ENCODE assay signal across 23 mouse cellular contexts in the genomic region with DNA sequence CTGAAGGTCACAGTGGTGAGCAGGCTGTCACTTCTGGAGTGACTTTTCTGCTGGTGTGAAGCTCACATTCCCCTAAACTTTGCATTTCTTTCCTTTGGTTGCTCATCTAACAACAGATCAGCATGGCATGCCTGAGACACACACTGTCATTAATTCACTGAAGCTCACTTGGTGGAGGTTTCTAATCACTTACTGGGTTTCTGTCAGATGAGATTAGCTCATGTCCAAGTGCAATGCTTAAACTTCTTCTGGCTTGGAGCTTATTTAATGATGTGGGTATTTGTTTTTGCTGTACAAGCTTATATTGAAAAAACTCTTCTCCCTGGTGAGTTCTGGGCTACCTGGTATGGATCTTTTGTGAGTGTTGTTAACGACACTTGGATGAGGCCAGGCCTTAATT.
A peak's percentile ranks its signal among the peaks of the same experiment; 100 is the strongest.
DNase-seq lines count a peak whose midpoint lies in the region; ATAC-seq and TF ChIP-seq lines count a peak whose summit lies in the region.
"Had no signal": no experiment of that assay in that cellular context is flagged by ENCODE, and none has a peak within 500 bp of the region (broad histone marks: within the 10 kb centered on the region; RNA-seq: fewer than 3 reads in every experiment).

No protein-coding gene starts in this region.

- no peak for ATAC-seq in midbrain, embryonic 11.5 days (ENCODE audit: low FRiP score)
- ATAC-seq in midbrain, embryonic 14.5 days (ENCODE audit: low FRiP score, low TSS enrichment) = no peak
- no peak for ATAC-seq in forebrain, postnatal 0 days
- ATAC-seq: activated CD4-positive, CD25-positive, alpha-beta regulatory T cell, adult 4 months; CD4-positive, CD25-positive, alpha-beta regulatory T cell, adult 4 months; Patski had no signal

- no peak for TF ChIP-seq CTCF in forebrain, postnatal 0 days (IDR thresholded peaks at IDR 0.05; ENCODE audit: low read depth)

- no peak overlapping the region for H3K27ac ChIP-seq in midbrain, embryonic 11.5 days (ENCODE audit: low read depth, low read length)
- no peak overlapping the region for H3K27ac ChIP-seq in midbrain, embryonic 14.5 days (replicated peaks; ENCODE audit: low read depth, low read length)
- H3K27ac ChIP-seq in forebrain, postnatal 0 days (ENCODE audit: low read depth, low read length) = no peak overlapping the region

- H3K36me3 ChIP-seq in midbrain, embryonic 11.5 days (ENCODE audit: control insufficient read depth, insufficient read depth, low read length) = no peaks in the 10 kb centered on the region
- no peaks in the 10 kb centered on the region for H3K36me3 ChIP-seq in midbrain, embryonic 14.5 days (ENCODE audit: control insufficient read depth, insufficient read depth, low read length)
- H3K36me3 ChIP-seq in forebrain, postnatal 0 days (ENCODE audit: insufficient read depth) = no peaks in the 10 kb centered on the region
- H3K36me3 ChIP-seq: G1E had no signal

- H3K4me3 ChIP-seq in midbrain, embryonic 11.5 days (ENCODE audit: low read depth, low read length) = no peak overlapping the region
- H3K4me3 ChIP-seq in midbrain, embryonic 14.5 days (replicated peaks; ENCODE audit: low read depth, low read length) = no peak overlapping the region
- H3K4me3 ChIP-seq in forebrain, postnatal 0 days (ENCODE audit: low read depth, low read length) = no peak overlapping the region

- WGBS in midbrain, embryonic 11.5 days = 73% methylated on average over 1 of the region's 1 CpGs
- WGBS in midbrain, embryonic 14.5 days = 68% methylated on average over 1 of the region's 1 CpGs
- 38% methylated on average over 1 of the region's 1 CpGs for WGBS in forebrain, postnatal 0 days

- no peak overlapping the region for H3K9ac ChIP-seq in midbrain, embryonic 11.5 days (ENCODE audit: low read length)
- H3K9ac ChIP-seq in midbrain, embryonic 14.5 days (replicated peaks; ENCODE audit: low read length) = no peak overlapping the region
- no peak overlapping the region for H3K9ac ChIP-seq in forebrain, postnatal 0 days

- 0 out of 2 replicates have a peak, but pooled peaks cover 2% of the 10 kb centered on the region for H3K4me1 ChIP-seq in midbrain, embryonic 11.5 days (ENCODE audit: control insufficient read depth, insufficient read depth, low read length)
- no peaks in the 10 kb centered on the region for H3K4me1 ChIP-seq in midbrain, embryonic 14.5 days (ENCODE audit: control insufficient read depth, insufficient read depth, low read length)
- H3K4me1 ChIP-seq in forebrain, postnatal 0 days (ENCODE audit: insufficient read depth) = no peaks in the 10 kb centered on the region

- no peaks in the 10 kb centered on the region for H3K9me3 ChIP-seq in midbrain, embryonic 11.5 days (ENCODE audit: control insufficient read depth, low read length)
- no peaks in the 10 kb centered on the region for H3K9me3 ChIP-seq in midbrain, embryonic 14.5 days (ENCODE audit: control insufficient read depth, low read length)
- H3K9me3 ChIP-seq in forebrain, postnatal 0 days (ENCODE audit: low read length) = no peaks in the 10 kb centered on the region

- DNase-seq in midbrain, embryonic 11.5 days (ENCODE audit: low spot score, missing footprints) = peak; percentile 49
- DNase-seq in midbrain, embryonic 14.5 days = no peak
- DNase-seq in Muller cell, postnatal 12 days (ENCODE audit: inconsistent ontology term) = peak; percentile 47
- DNase-seq in retina, embryonic 14.5 days (ENCODE audit: low spot score) = peak; percentile 69
- peak; percentile 54 for DNase-seq in retina, postnatal 1 day
- no peak for DNase-seq in kidney, adult 11 months
- no peak for DNase-seq in forebrain, postnatal 0 days
- no peak for DNase-seq in lung, postnatal 14 days
- DNase-seq: adrenal gland, adult 2 months; adrenal gland, adult 8-10 months; adrenal gland, postnatal 10 days; adrenal gland, postnatal 14 days; adrenal gland, postnatal 25 days; adrenal gland, postnatal 36 days; B cell, adult 2 months; cerebellum, adult 11 months; cerebellum, adult 11-12 months; cerebellum, adult 18-20 months had no signal

- H3K27me3 ChIP-seq in midbrain, embryonic 11.5 days (ENCODE audit: control insufficient read depth, insufficient read depth, low read length) = no peaks in the 10 kb centered on the region
- H3K27me3 ChIP-seq in midbrain, embryonic 14.5 days (ENCODE audit: control insufficient read depth, insufficient read depth, low read length) = no peaks in the 10 kb centered on the region
- no peaks in the 10 kb centered on the region for H3K27me3 ChIP-seq in forebrain, postnatal 0 days (ENCODE audit: insufficient read depth, low read length)
- H3K27me3 ChIP-seq: CH12.LX, Patski had no signal

- no peak overlapping the region for H3K4me2 ChIP-seq in midbrain, embryonic 11.5 days
- H3K4me2 ChIP-seq in midbrain, embryonic 14.5 days (ENCODE audit: low read length) = no peak overlapping the region
- H3K4me2 ChIP-seq in forebrain, postnatal 0 days (ENCODE audit: low read depth) = no peak overlapping the region

Comparison
In these comparisons a context has a peak if more than half of its experiments do, and no peak if none do; other contexts are left out.
1. DNase-seq: peak in midbrain, embryonic 11.5 days (single experiment), Muller cell, postnatal 12 days (single experiment), retina, embryonic 14.5 days (single experiment) and retina, postnatal 1 day (single experiment); none in midbrain, embryonic 14.5 days (single experiment), kidney, adult 11 months (single experiment), forebrain, postnatal 0 days (single experiment) and lung, postnatal 14 days (single experiment).